Mouse (Mus musculus) cerebellum, postnatal 25 days (tissue): ENCODE measurements around the gene Grap2.

Experiments
- DNase-seq, 2 experiments: peaks; one replicate each; pipeline ENCODE4 v3.0.0; 2021; ENCODE audit warnings: mixed read lengths in 2 of 2

Grap2 gene

DNA sequence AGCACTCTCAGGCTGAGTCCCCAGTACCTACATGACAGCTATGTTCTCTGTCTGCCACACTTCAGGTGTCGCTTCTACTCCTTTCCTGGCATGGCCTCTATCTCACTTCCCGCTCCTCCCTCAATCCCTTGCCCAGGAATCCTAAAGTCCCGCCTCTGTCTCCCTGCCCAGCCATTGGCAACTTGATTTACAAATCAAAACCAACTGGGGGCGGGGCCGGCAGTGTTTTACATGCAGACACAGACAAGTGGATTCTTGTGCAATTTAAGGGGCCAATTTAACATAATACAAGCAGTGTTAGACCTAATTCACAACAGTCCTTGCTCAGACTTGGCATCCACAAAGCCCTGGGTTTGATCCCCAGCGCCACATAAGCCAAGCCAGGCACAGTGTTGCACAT is 31.6 kb downstream of the Grap2 start:
- no peak for DNase-seq

- DNase-seq: no peak
Observed at GRCm38 (mm10) chr15:80607970-80608369, 35.6 kb downstream of the Grap2 start.

DNA sequence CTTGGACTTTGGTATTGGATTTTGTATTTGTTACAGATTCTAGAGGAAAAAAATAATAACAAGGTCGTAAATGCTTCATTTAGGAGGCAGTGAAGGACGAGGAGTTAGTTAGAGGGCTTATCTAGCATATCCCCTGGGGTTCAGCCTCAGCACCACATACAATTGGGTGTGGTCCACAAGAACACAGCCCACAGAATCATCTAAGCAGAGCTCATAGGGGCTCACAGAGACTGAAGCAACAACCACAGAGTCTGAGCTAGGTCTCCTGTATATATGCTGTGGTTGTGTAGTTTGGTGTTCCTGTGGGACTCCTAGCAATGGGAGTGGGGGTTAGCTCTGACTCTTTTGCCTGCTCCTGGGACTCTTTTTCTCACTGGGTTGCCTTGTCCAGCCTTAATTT is 37.9 kb downstream of the Grap2 start:
- DNase-seq: no peak

DNA sequence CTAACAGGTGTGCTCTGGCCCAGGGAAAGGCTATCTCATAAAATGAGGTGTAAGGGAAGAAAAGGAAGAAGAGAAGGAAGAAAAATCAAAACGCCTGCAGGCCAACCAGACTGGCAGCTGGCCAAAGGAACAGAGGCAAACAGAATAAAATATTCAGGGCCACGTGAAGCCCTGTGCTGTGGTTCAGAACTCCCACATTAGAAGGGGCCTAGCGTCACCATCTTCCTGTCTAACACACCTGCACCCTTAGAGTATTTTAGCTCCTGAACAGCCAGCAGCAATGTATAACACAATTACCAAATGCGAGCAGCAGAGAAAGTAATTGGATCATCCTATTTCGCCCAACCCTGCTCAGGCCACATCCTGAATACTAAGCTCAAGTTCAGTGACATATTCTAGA is 39.1 kb downstream of the Grap2 start:
- no peak for DNase-seq

- no peak for DNase-seq
Observed at GRCm38 (mm10) chr15:80613904-80614303, 41.5 kb downstream of the Grap2 start.

GRCm38 (mm10) chr15:80614500-80615289 is 42.3 kb downstream of the Grap2 start:
- DNase-seq: no peak

GRCm38 (mm10) chr15:80615290-80615570 is 42.8 kb downstream of the Grap2 start:
- DNase-seq: no peak

GRCm38 (mm10) chr15:80615636-80616383 is 43.4 kb downstream of the Grap2 start:
- no peak for DNase-seq

DNA sequence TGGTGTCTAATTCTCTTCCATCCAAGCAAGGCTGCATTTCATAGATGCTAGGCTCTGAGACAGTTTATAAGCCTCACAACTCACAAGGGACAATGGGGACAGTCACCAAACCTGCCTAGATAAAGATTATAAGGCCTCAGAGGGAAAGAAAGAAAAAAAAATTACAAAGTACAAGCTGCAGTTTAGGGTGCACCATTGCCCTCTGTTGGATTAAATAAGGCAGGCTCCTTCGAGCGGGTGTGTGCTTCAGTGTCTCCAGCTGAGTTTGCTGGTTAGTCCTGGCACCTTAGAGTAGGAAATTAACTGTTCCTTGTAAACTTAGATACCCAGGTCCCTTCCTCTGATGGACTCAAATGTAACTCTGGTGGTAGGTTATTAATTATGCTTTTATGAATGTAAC is 45.4 kb downstream of the Grap2 start:
- DNase-seq: no peak

- no peak for DNase-seq
Observed at GRCm38 (mm10) chr15:80619166-80619565, 46.8 kb downstream of the Grap2 start.

DNA sequence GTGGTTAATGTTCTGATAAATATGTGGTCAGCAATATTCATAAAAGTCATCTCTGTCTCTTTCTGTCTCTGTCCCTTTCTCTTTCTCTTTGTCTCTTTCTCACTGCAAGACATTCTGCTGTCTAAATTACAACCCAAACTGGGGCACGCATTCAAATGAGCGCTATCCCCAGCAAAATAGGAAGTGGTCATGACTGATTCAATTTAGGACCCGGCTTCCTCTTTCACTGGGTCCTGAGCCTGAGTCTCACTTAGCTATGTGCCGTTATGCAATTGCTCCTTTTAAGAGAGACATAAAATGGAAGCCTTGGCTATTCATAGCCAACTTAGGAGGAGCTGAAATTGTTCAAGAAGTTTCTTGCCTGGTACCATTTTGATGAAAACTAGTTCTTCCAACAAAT is 47.4 kb downstream of the Grap2 start:
- no peak for DNase-seq

GRCm38 (mm10) chr15:80620371-80620770 is 48.0 kb downstream of the Grap2 start:
- peak; percentile 36 for DNase-seq

GRCm38 (mm10) chr15:80623171-80623837 is 50.9 kb downstream of the Grap2 start:
- peak; percentile 92 to 93 for DNase-seq

DNA sequence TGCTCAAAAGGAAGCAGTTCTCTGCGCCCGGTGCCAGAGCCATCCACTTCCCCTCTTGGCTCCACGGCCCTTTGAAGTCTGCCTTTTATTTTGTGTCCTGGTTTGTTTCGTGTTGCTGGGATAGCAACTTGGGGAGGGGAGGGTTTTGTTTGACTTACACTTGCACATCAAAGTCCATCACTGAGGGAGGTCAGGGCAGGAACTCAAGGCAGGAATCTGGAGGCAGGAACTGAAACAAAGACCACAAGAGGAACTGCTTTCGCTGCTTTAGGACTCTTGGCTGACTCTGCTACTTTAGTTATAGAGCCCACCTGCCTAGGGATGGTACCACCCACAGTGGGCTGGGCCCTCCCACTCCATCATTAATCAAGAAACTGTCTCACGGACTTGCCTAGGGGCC is 54.1 kb downstream of the Grap2 start:
- no peak for DNase-seq

GRCm38 (mm10) chr15:80630147-80630546 is 57.8 kb downstream of the Grap2 start:
- no peak for DNase-seq

GRCm38 (mm10) chr15:80630711-80631110 is 58.3 kb downstream of the Grap2 start:
- no peak for DNase-seq

DNA sequence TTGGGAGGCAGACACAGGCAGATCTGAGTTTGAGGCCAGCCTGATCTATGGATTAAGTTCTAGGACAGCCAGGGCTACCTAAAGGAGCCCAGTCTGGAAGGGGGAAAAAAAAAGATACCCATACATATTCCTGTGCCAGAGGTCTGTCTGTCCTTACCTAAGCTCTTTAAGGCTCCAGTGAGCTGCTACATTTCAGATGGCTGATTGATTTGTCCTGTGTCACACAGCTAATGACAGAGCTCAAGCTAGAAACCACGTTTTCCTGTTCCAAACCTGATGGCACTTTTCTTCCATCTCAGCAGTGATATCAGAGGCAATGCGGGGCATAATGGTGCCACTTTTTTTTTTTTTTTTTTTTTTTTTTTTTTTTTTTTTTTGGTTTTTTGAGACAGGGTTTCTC is 58.9 kb downstream of the Grap2 start:
- no peak for DNase-seq

DNA sequence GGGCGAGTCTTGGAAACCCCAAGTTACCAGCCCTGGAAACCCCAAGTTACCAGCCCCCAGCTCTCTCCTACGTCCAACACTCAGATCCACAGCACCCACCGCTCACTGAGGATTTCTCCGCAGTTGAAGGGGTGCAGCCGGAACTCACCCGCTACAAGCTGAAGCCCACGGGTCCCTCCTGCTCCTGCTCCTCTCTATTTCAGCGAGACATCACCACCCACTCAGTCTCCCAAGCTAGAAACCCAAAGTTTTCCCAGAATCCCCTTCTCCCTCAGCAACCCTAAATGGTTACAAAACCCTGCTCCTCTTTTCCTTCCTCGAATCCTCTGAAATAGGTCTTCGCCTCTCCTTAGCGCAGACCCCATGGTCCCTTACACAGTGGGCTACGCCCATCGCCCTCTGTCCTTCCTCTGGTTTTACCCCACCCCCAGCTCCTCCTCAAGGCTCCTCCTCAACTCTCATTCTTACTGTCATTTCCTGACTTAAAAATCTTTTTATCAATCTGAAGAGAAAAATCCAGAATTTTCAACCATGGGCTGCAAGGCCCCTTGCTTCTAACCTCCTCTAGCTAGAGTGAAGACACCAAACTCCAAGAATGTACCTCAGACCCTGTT is 60.0 kb downstream of the Grap2 start:
- DNase-seq: no peak

DNA sequence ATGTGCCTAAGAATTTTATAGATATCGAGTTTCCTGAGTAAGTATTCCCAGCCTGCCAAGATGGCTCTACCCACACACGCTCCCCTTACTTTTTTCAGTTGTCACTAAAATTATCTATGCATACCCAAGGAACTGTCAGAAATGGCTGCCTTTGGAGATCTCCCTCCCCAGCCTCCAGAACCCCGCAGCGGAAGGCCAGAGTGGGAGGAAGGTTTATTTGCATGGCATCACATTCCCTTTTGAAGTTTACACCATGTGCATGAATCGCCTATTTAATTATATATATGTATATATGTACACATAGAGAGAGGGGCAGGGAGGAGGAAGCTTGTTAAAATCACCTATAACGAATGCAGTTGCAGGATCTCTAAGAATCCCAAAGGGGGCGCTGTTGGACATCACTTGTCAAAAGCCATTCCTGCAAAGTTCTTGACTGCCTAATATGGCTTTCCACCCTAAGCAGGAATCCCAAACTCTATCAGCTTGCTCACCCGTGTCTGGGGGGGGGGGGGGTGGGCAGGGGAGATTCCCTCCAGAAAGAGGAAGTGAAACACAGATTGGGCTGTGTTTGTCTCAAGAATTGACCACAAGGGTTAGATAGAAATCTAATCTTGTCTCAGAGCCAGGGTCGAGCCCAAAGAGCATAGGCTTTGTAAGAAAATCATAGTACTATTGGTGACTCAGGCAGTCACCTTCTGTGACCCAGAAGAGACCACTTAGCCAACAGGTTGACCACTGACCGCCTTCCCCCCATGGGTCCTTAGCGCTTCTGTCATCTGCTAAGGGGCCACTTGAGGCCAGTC is 62.2 kb downstream of the Grap2 start:
- DNase-seq: no peak

GRCm38 (mm10) chr15:80636757-80637372 is 64.5 kb downstream of the Grap2 start:
- DNase-seq: no peak

- no peak for DNase-seq
Observed at GRCm38 (mm10) chr15:80639071-80639702, 66.8 kb downstream of the Grap2 start.

GRCm38 (mm10) chr15:80639874-80640273 is 67.5 kb downstream of the Grap2 start:
- DNase-seq: no peak
